Mouse (Mus musculus) megakaryocyte progenitor cell, adult 5-6 weeks (primary cell): ENCODE measurements around the gene Spag9. TPM values are rescaled to one million over a fixed set of nuclear protein-coding genes. Genes with fewer than 3 reads are reported as not detected.
A peak's percentile ranks its signal among the peaks of the same experiment; 100 is the strongest.
"Not testable (repeated sequence)": the region's sequence is repeated elsewhere in the genome, so short reads cannot be mapped to it uniquely, and the experiment has no call there.

Experiments used
- ATAC-seq: replicated peaks from 2 replicates; pipeline ENCODE4 v1.8.0; 2016; ENCODE audit warnings: mild to moderate bottlenecking, moderate TSS enrichment, inconsistent platforms; ENCODE audit not compliant: poor library complexity
- total RNA-seq, 2 experiments: library from RNA; stranded (forward) in 1 of 2; stranded (reverse) in 1 of 2; fragments of 157-497, 149-512 nt in 1 of 2; fragments of 200-1000 nt in 1 of 2; gene quantifications; 2 replicates each; pipeline versions ENCODE4 v1.2.3 to v1.2.4; 2015 to 2017

Spag9 gene
- total RNA-seq, 2 experiments from 2014 or later = 33.6 to 51.5 TPM

DNA sequence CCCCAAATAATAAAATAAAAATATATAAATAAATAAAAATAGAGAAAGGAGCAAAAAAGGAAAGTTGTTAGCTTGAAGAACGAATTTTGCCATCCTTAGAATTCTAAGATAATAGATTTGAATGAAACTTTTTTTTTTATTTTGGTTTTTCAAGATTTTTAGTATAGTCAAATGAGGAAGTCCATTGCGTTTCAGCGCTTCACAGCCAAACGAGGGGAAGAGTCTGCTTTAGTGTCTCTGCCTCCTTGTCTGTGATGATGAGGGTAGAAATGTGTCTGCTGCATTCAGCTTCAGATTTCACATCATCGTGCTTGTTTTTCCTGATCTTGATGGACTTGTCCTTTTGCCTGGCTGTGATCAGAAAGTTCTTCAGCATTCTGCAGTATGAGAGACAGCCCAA, 10.6 kb upstream of the Spag9 start:
- ATAC-seq = no peak

DNA sequence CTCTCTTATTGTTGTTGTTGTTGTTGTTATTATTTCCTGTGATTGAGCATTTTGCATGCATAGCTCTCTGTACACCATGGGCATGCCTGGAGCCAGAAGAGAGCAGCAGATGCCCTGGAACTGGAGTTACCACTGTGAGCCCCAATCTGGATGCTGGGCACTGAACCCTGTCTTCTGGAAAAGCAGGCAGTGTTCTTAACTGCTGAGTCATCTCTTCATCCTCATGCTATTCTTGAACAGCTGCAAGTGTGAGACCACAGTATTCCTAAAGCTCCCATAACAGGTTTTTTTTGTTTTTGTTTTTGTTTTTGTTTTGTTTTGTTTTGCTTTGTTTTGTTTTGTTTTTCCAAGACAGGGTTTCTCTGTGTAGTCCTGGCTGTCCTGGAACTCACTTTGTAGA, 9.6 kb upstream of the Spag9 start:
- ATAC-seq = no peak

DNA sequence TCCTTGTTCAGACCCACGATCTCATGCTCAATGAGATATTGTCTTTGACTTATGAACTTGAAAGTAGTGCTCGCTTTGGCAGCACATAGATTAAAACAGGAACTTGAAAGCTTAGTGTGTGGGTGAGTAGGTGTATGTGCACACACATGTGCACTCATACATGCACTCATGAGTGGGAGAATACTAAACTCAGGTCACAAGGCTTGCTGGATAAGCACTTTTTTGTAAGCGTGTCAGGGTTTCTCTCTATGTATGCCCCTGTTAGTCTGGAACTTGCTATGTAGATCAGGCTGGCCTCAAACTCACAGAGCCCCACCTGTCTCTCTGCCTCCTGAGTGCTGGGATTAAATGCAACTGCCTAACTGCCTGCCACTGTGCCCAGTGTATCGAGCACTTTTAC, 8.9 kb upstream of the Spag9 start:
- ATAC-seq = no peak

DNA sequence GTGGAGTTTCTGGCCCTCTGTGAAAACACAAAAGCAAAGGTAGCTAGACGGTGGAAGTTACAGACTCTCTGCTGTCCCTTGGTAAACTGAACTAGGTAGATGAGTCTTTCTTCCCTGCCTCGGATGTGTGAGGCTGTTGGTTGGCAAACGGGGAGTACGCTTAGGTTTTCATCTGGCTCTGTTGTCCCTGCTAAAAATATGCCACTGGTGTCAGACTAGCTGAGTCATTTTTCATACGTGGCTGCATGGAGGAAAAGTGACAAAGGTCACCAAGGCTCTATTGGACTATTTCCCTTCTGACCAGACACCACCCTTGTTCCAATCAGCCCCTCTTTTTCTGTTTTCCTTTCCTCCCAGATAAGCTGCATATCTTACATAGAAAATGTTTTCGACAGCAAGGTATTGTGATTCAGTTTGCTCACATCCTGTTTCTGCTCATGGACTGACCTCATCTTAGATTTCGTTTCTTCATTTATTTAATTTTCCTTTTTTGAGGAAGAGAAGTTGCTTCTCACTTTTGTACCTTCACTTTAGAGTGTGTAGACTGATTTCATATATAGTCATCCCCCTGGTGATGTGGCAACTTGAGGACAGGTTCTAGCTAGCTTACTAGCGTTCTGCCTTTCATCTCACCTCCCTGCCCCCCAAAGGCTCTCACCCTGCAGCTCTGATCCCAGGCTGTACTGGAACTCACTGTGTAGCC, 8.1 kb upstream of the Spag9 start:
- peak; percentile 59 for ATAC-seq

DNA sequence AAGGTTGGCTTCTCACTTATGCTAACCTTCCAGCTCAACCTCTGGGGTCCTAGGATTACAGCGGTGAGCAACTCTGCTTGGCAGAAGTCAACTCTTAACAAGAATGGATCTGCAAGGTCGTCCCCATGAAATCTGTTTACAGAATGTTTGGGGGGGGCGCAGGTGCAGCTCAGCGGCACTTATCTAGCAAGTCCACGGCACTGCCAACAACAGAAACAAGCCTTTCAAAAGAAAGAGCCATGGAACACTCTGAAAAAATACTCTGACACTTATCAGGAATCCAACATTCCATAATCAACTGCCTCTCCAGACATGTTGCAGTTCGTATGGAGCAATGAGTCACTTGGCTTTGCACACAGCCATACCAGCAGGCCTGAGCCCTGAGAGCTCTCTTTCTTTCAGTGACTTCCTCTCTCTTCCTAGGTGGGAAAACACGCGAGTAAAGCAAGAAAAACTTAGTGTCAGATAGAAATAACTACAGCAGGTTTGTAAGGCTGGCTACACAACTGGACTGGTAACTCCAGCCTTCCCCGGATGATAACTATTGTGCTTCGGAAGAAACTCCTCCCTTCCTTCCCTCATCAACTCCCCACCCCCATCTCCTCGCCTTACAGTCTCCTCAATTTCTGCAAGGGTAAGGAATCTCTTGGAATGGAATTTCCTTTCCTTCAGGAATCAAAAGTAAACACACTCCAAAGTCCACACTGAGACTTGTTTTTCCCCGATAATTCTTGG, 7.4 kb upstream of the Spag9 start:
- ATAC-seq = no peak

DNA sequence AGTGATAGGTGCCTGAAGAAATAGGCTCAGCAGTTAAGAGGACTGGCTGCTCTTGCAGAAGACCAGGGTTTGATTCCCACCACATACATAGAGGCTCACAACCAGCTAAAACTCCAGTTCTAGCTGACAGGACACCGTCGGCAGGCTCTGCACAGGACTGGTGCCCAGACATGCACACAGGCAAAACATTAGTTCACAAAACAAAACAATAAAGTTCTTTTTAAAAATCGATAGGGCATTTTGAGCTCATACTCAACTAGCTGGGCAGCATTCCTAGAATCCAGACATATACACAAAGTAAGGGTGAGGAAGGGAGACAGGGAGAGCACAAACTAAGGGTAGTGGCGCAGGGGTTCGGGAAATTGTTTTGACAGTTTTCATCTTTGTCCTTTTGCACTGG, 1.4 kb upstream of the Spag9 start:
- no peak for ATAC-seq

DNA sequence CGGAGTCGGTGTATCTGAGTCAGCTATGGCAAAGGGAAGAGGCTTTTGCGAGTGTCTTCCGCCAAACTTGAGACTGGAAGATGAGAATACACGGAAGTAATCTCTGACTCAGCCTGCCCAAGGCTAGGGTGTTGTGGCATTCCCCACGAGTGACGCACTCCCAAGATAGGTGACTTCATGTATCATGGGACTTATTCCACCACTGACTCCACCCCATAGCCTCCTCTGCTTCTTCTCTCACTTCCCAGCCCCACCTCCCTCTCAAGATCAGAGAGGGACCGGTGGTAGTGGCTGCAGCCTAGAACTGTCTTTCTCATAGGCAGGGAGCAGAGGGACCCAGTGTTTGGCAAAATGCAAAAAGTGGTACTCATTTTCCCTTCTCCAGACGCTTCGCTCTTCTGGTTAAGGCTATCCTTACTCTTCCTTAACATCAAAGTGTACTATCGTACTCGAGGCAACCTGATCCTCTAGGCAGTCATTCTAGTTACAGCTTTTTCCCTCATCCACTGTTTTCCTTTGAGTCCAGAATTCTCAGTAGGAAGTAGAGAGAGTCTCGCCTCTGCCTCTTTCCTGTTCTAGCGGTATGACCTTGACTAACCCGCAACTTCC, 676 bp upstream of the Spag9 start:
- peak; percentile 77 for ATAC-seq

DNA sequence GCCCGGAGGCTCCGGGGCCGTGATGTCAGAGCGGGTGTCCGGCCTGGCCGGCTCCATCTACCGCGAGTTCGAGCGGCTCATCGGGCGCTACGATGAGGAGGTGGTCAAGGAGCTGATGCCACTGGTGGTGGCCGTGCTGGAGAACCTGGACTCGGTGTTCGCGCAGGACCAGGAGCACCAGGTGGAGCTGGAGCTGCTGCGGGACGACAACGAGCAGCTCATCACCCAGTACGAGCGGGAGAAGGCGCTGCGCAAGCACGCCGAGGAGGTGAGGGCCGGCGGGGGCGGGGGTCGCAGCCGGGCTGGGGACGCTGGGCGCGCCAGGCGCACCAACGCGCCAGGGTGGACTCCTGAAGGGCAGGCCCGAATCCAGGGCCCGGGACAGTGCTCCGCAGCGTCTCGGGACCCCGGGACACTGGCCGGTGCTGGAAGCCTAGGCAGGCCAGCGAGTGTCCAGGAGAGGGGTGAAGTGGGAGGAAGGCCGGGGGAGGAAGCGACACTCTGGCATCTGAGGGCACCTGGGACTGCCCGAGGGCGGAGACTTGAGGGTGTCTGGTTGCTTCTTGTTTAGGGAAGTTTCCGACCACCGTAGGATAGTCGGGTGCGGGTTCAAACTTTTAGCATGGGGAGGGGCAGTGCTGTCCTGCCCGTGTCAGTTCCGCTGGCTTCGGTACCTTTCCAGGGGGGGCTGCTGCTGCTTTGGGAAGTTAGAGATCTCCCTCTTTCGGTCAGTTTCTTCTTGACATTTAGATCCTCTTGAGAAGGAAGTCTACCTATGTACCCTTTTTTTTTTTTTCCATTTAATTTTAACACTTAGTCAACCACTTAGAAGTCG, 632 bp downstream of the Spag9 start:
- ATAC-seq = peak; percentile 49

DNA sequence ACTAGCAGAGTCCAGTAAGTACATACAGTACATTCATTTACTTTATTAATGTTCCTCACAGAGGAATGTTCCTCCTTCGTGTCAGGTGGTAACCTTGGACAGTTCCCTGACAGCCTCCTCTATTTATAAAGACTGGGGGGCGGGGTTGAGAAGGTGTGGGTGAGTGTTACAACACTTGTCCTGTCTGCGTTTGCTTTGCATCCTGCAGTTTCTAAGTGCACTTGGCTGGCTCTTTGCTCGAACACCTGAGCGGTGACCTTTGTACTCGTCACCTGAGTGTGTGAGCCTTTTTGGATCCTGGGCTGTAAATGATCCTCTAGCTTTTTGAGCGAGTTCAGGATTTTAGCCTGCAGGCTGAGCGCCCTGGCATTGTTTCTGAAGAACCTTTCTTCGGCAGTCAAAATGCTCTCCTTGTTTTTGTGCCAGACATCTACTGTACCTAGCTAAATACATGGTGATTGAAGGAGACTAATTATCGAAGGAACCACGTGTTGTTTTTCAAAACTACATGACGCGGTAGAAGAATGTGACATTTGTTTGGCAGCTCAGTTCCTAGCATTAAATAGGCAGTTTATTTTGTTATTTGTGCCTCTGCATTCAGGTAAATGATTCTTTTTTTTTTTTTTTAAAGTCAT, 1.4 kb downstream of the Spag9 start:
- peak; percentile 22 for ATAC-seq

DNA sequence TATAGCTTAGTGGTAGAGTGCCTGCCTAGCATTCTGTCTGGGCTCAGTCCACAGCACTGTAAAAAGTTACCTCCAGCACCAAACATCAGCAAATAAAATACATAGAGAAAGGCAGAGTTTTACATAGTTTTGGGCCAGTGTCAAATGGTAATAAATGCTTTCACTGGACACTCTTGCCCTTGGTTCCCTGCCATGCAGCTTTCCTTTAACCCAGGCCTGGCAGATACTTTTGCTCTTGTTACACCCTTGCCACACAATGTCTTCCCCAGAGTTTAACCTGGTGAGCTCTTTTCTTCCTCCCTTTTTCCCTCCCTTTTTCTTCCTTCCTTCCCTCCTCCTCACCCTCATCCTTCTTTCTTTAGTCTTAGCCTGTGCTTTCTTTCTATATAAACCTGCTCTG, 3.4 kb downstream of the Spag9 start:
- ATAC-seq = no peak

DNA sequence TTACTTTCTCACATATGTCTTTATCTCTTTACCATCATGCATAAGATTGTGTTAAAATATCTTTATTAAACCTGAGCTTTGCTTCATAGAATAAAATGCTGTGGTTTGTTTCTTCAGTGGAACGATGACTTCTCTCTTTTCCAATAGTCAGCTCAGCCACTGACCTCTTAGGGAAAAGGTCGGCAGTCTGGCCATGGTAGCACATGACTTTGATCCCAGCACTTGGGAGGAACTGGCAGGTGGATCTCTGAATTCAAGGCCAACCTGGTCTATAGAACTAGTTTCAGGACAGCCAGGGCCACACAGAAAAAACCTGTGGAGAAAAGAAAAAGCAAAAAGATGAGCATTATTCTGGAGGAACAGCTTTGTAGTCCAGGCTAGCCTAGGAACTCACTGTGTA, 7.5 kb downstream of the Spag9 start:
- ATAC-seq = no peak

DNA sequence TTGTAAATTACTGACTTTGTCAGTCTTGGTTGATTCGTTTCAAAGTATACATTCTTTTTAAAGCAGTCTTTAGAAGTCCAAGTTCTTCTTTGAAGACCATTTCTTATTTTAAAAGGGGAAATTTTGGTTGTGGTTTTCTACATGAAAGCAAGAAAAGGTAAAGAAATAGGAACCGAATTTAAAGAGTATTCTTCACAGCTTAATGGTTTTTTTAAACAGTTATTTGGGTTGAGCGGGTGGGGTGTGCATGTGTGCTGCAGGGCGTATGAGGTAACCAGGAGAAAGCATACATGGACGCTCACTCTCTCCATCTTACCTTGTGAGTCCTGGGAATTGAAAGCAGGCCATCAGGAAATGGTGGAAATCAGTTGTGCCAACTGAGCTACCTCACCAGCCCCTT, 23.2 kb downstream of the Spag9 start:
- peak; percentile 34; the same call in 1 of the 2 replicates for ATAC-seq

DNA sequence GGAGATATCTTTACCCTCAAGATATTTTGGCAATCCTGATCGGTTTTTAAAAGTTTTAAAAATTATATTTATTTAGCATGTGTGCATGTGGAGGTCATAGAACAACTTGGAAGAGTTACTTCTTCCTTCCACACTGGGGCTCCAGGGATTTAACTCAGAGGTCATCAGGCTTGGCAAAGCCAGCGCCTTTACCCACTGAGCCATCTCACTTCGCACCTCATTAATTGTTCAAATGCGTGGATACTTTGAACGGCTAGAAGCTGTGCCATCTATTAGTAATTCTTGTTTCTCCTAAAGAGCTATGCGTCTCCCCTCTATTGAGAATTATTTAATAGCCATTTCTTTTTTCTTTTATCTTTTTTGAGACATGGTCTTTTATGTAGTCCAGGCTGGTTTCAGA, 24.5 kb downstream of the Spag9 start:
- no peak for ATAC-seq

DNA sequence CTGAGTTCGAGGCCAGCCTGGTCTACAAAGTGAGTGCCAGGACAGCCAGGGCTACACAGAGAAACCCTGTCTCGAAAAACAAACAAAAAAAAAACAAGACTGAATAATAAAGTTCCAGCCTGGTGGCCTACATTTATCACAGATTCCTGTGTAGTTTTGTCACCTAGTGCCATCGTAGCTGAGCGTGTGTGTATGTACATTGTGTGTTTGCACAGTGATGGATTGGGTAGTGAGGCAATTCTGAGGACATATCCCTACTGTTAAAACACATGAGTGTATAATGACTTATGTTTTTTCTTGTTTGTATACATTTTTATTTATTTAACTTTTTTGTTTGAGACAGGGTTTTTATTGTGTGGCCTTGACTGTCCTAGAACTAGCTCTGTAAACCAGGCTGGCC, 30.4 kb downstream of the Spag9 start:
- no peak for ATAC-seq

DNA sequence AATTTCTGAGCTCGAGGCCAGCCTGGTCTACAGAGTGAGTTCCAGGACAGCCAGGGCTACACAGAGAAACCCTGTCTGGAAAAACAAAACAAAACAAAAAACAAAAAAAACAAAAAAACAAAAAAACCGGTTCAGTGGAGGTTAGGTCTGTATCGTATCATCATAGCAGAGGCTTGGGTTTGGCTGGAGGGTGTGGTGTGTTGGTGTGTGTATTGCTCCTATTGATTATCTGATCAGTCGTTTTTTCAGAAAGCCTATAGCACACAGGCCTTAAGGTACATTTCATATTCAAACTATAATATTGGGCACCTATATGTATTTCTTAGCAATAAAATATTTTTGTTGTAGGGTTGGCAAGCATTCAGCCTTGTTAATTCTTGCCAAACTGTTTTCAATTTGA, 36.2 kb downstream of the Spag9 start:
- ATAC-seq = no peak

DNA sequence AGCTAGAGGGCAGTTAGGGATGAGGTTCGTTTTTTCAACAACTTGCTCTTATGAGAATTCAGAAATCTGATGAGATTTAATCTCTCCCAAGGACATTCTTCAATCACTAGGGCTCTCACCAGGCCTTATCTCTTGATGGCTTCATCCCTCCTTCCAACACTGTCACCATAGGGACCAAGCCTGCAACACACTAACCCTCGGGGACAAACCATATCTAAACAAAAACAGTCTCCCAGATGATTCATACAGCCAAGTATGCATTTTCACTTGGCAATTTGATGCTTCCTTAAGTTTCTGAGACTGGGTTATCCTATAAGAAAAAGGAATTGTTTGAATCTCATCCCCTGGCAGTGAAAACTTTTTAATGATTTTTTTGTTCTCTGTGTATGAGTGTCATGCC, 37.1 kb downstream of the Spag9 start:
- no peak for ATAC-seq

DNA sequence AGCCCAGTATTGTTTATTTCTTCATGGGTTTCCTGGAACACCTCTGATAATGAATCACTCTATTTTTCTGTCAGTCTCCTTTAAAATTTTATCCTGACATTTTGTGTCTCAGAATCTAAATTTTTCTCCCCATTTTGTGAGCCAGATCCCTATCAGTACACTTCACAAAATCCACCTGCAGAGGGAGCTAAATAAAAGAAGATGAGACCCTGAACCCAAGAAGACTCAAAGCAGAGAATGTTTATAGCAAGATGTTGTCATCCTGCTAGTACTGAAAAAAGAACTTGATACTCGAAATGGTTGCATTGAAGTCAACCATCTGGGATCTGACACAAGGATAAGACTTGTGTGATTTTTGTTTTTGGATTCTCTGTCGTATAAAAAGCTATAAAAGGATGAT, 40.1 kb downstream of the Spag9 start:
- ATAC-seq = peak; percentile 76

DNA sequence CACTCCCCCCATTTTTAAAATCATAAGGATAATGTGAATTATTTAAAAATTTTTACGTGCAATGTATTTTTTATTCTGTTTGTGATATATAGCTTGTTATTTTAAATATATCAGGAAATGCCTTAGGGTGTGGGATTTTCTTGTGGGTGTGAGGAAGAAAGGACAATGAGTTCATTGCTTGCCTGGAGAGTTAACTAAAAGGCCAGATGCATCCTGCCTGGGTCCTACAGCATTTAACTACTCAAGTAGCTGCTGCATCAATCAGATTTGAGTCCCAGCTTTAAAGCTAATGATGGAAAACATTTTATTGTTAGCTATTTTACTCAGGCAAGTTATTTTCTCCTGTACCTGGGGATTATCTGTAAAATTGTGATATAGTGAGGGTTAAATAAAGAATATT, 45.6 kb downstream of the Spag9 start:
- no peak for ATAC-seq

DNA sequence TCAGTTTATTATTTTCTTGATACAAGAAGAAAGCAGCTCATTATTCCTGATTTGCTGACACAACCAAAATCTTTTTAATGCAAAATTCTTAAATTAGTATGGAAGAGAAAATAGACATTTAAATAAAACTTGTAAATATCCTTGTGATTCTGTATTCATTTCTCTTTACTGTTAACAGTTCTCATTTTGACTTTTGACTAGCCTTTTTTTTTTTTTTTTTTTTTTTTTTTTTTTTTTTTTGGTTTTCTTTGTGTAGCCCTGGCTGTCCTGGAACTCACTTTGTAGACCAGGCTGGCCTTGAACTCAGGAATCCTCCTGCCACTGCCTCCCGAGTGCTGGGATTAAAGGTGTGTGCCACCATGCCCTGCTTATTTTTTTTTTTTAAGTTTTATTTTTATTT, 46.4 kb downstream of the Spag9 start:
- not testable (repeated sequence) for ATAC-seq

DNA sequence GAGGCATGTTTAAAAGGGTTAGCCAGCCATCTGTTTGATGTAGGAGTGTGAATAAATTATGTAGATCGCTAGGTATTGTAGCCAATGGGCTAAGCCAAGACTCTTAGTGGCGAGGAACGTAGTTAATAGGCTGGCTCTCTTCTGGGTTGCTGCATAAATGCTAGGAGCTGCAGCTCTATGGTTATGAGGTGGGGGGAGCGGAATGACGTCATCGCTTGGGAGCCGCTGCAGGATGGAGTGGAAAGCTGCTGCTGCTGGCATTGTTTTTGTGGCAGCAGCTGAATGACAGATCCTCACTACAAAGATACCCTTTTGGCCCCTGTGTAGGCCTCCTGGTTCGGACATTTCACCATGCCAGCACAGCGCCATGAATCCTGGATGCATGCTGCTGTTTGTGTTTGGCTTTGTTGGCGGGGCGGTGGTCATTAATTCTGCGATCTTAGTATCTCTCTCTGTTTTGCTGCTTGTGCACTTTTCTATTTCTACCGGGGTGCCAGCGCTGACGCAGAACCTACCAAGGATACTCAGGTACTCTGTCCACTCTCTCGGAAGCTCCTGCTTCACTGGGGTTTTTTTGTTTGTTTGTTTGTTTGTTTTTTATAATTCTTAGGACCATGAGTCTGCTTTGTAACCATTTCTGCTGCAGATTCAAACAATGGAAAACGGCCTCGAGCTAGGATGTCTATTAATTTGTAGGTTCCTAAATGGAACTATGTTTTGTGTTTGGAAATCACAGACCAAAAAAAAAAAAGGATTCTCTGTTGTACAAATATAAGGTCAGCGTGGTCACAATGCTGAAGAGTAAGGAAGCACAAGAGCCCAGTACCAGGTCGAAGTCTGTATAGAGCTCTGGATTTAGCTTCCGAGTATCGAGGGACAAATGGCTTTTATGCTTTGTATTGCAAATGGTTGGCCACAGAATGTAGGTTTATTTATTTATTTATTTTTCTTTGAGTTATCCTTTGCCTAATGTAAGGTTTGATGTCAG, 48.4 kb downstream of the Spag9 start:
- peak; percentile 72 for ATAC-seq
